Mouse (Mus musculus) embryonic facial prominence, embryonic 10.5 days (tissue): ENCODE measurements around the gene Zfp618. TPM values are rescaled to one million over a fixed set of nuclear protein-coding genes. Genes with fewer than 3 reads are reported as not detected.

Experiments
- polyA plus RNA-seq: library from polyadenylated mRNA; unstranded; fragments of >200 nt; fragmentation: Nextera tagmentation; extraction: Ambion mirVana; gene quantifications from 2 replicates; pipeline ENCODE4 v1.2.1, GENCODE M21; 2016

Zfp618 gene
- polyA plus RNA-seq, 1 experiment from 2014 or later: 26.9 TPM

Other genes starting within 250 kb of the Zfp618 start
- gene Ambp, start 189.2 kb downstream of the Zfp618 start, polyA plus RNA-seq: not detected in 2 replicates
- not detected in 2 replicates for gene Kif12, start 206.6 kb downstream of the Zfp618 start, polyA plus RNA-seq
- 4.3 and 5.3 TPM in 2 replicates for gene Col27a1, start 248.4 kb downstream of the Zfp618 start, polyA plus RNA-seq